Mouse (Mus musculus): ENCODE data around the gene Ing1. TPM values are rescaled to one million over a fixed set of nuclear protein-coding genes. Genes with fewer than 3 reads are reported as not detected.

Gene Ing1
- polyA plus RNA-seq, 1 experiment from 2014 or later: 53.7 TPM

DNA sequence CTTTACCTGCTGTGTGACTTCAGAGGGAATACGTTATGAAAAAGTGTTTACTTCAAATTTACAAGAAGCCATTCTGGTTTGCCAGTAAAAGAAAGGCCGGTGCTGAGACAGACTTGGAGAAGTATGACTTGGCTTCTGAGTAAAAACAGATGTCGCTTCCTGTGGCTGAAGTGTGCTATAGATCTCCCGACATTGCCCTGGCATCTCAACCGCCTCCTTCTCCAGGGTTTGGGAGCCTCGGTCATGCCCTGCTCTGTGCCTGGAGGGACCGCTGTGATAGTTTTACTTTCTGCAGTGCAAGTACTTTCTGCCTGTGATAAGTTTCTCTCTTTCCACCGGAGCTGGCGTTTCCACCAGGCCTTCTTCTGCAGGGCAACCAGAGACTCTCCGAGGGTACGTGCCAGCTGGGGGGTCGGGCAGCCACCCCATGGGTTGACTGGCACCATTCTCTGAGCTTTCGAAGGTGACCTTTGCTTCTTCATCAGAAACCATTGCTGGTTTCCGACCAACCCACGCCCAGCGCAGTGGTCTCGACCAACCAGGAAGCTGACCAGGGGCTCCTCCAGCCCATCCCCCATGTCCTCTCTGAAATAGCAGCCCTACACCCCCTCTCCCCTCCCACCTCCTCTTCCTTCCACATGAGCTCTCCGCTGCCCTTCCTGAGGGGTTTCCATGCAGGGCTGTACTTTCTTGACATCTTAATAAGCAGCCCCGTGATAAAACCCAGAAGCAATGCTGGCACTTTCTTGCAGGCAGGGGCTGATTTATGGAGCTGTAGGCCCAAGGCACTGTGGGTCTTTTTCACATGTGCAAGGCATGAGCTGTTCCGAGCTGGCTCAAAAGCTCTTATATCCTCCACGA lies 30.4 kb downstream of the Ing1 start:
- ATAC-seq (ENCODE audit: insufficient number of reproducible peaks, low FRiP score, low TSS enrichment, low read depth): peak; percentile 92
- peaks cover 10% of the 10 kb centered on the region; the same call in 1 of the 2 replicates for H3K4me1 ChIP-seq (ENCODE audit: control insufficient read depth, insufficient read depth, low read length)
- H3K4me2 ChIP-seq (ENCODE audit: low read depth, severe bottlenecking): peak overlapping the region; percentile 38
- 0 out of 2 replicates have a peak overlapping the region, but pooled peaks have one; percentile 3 for H3K4me3 ChIP-seq (ENCODE audit: low read depth, low read length)
- H3K27ac ChIP-seq (replicated peaks; ENCODE audit: low read depth, low read length): peak overlapping the region; percentile 98
- H3K9me3 ChIP-seq (ENCODE audit: control insufficient read depth, low read length): no peaks in the 10 kb centered on the region
- peak overlapping the region; percentile 31 for H3K9ac ChIP-seq (ENCODE audit: low read length)
- H3K27me3 ChIP-seq (ENCODE audit: control insufficient read depth, insufficient read depth, low read length): no peaks in the 10 kb centered on the region
- DNase-seq (ENCODE audit: low spot score): peak; percentile 86
- 29% methylated on average over 21 of the region's 21 CpGs for WGBS
- H3K36me3 ChIP-seq (ENCODE audit: control insufficient read depth, insufficient read depth, low read length): no peaks in the 10 kb centered on the region

- ATAC-seq (ENCODE audit: insufficient number of reproducible peaks, low FRiP score, low TSS enrichment, low read depth) (peak; percentile 52; the same call in 1 of the 2 replicates), DNase-seq (ENCODE audit: low spot score) (no peak)
- H3K4me2 ChIP-seq (ENCODE audit: low read depth, severe bottlenecking): peak overlapping the region; percentile 5; the same call in 1 of the 2 replicates
- H3K36me3 ChIP-seq (ENCODE audit: control insufficient read depth, insufficient read depth, low read length): no peaks in the 10 kb centered on the region
- 8% methylated on average over 2 of the region's 2 CpGs for WGBS
- no peak overlapping the region for H3K4me3 ChIP-seq (ENCODE audit: low read depth, low read length)
- H3K27me3 ChIP-seq (ENCODE audit: control insufficient read depth, insufficient read depth, low read length): no peaks in the 10 kb centered on the region
- H3K27ac ChIP-seq (replicated peaks; ENCODE audit: low read depth, low read length): peak overlapping the region; percentile 98
- H3K4me1 ChIP-seq (ENCODE audit: control insufficient read depth, insufficient read depth, low read length): peaks cover 10% of the 10 kb centered on the region; the same call in 1 of the 2 replicates
- no peak overlapping the region for H3K9ac ChIP-seq (ENCODE audit: low read length)
- H3K9me3 ChIP-seq (ENCODE audit: control insufficient read depth, low read length): no peaks in the 10 kb centered on the region
Measured at GRCm38 (mm10) chr8:11586374-11586745, 31.0 kb downstream of the Ing1 start.

DNA sequence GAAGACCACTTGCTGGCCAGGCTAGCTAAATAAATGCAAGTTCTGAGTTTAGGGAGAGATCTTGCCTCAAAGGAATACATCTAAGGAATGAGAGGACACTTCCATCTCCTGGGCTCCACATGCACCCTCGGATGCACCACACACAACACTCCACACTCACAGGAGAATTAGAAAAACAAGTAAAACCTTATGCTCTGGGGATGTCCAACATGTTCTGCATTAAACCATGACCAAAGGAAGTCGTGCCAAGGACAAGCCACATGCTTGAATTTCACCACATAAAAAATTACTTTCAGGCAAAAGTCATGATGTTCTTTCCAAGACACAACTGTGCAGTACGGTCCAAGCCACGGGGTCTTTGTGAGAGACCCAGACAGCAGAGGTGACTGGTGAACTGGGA lies 36.5 kb downstream of the Ing1 start:
- ATAC-seq (ENCODE audit: insufficient number of reproducible peaks, low FRiP score, low TSS enrichment, low read depth) (no peak), DNase-seq (ENCODE audit: low spot score) (no peak)
- no peak overlapping the region for H3K9ac ChIP-seq (ENCODE audit: low read length)
- H3K4me3 ChIP-seq (ENCODE audit: low read depth, low read length): no peak overlapping the region
- no peaks in the 10 kb centered on the region; the same call in 1 of the 2 replicates for H3K4me1 ChIP-seq (ENCODE audit: control insufficient read depth, insufficient read depth, low read length)
- no peaks in the 10 kb centered on the region for H3K36me3 ChIP-seq (ENCODE audit: control insufficient read depth, insufficient read depth, low read length)
- no peak overlapping the region for H3K4me2 ChIP-seq (ENCODE audit: low read depth, severe bottlenecking)
- H3K27ac ChIP-seq (replicated peaks; ENCODE audit: low read depth, low read length): no peak overlapping the region
- no peaks in the 10 kb centered on the region for H3K9me3 ChIP-seq (ENCODE audit: control insufficient read depth, low read length)
- no peaks in the 10 kb centered on the region for H3K27me3 ChIP-seq (ENCODE audit: control insufficient read depth, insufficient read depth, low read length)
- WGBS: 80% methylated on average over 4 of the region's 4 CpGs

- Histone ChIP-seq H3K27ac (replicated peaks; ENCODE audit: low read depth, low read length) (no peak overlapping the region), H3K9me3 (ENCODE audit: control insufficient read depth, low read length) (no peaks in the 10 kb centered on the region), H3K4me2 (ENCODE audit: low read depth, severe bottlenecking) (no peak overlapping the region), H3K4me1 (ENCODE audit: control insufficient read depth, insufficient read depth, low read length) (no peaks in the 10 kb centered on the region; the same call in 1 of the 2 replicates), H3K9ac (ENCODE audit: low read length) (no peak overlapping the region), H3K36me3 (ENCODE audit: control insufficient read depth, insufficient read depth, low read length) (no peaks in the 10 kb centered on the region), H3K27me3 (ENCODE audit: control insufficient read depth, insufficient read depth, low read length) (no peaks in the 10 kb centered on the region), H3K4me3 (ENCODE audit: low read depth, low read length) (no peak overlapping the region)
- DNase-seq (ENCODE audit: low spot score) (no peak), ATAC-seq (ENCODE audit: insufficient number of reproducible peaks, low FRiP score, low TSS enrichment, low read depth) (no peak)
- 42% methylated on average over 13 of the region's 13 CpGs for WGBS
Measured at GRCm38 (mm10) chr8:11592296-11592695, 36.9 kb downstream of the Ing1 start.

DNA sequence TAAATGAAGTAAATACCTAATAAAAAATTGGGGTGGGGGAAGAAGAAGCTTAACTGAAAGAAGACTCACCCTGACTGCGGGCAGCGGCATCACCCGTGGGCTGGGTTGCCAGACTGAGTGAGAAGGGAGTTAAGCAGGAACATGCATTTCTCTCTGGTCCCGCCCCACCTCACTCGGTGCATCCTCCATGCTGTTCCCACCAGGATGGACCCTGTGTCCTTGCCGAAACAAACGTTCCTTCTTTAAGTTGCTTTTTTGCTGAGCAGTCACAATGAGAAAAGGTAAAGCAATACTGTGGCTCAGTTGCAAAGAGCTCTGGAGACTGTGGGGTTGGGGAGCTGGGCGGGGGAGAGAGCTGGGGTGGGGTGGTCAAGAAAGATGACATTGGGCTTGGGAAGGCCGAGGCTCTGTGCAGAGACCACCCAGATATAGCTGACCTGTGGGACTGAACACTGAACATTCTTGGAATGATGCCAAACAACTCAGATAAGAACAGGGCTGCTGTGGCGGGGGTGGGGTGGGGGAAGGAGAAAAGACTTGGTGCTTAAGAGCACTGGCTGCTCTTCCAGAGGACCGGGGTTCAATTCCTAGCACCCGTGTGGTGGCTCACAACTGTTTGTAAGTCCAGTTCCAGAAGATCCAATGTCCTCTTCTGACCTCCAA lies 38.0 kb downstream of the Ing1 start:
- no peak overlapping the region for H3K27ac ChIP-seq (replicated peaks; ENCODE audit: low read depth, low read length)
- no peak for ATAC-seq (ENCODE audit: insufficient number of reproducible peaks, low FRiP score, low TSS enrichment, low read depth)

DNA sequence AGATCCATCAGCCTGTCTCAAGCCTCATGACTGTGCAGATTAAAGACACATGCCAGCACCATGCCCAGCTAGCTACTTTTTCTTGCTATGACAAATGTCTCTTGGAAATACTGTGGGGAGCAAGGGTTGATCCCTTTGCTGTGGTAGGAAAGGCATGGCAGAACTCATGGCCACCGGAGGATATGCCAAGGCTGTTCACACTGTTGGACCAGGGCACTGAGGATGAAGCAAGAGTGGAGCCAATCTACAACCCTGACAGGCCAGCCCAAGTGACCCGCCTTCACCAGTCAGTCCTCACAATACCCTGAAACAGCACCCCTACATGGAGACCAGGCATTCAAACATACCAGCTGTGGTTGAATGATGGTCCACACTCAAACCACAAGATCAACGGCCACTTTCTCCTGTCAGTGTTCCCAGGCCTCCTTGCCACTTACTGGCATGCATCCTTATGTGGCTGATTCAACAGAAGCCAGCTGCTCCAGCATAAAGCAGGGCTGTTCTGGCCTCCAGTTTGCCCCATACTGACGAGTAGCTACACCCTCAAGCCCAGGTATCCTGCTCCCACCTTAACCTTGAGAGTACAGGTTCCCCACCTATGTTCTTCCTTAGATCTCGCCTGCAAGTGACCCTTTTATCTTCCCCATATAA lies 45.1 kb downstream of the Ing1 start:
- Histone ChIP-seq H3K4me2 (ENCODE audit: low read depth, severe bottlenecking) (no peak overlapping the region), H3K36me3 (ENCODE audit: control insufficient read depth, insufficient read depth, low read length) (no peaks in the 10 kb centered on the region), H3K4me3 (ENCODE audit: low read depth, low read length) (no peak overlapping the region), H3K9ac (ENCODE audit: low read length) (no peak overlapping the region), H3K9me3 (ENCODE audit: control insufficient read depth, low read length) (no peaks in the 10 kb centered on the region), H3K4me1 (ENCODE audit: control insufficient read depth, insufficient read depth, low read length) (no peaks in the 10 kb centered on the region), H3K27me3 (ENCODE audit: control insufficient read depth, insufficient read depth, low read length) (no peaks in the 10 kb centered on the region), H3K27ac (replicated peaks; ENCODE audit: low read depth, low read length) (no peak overlapping the region)
- 88% methylated on average over 5 of the region's 5 CpGs for WGBS
- DNase-seq (ENCODE audit: low spot score) (no peak), ATAC-seq (ENCODE audit: insufficient number of reproducible peaks, low FRiP score, low TSS enrichment, low read depth) (no peak)

More for the DNA sequence above, 38.0 kb downstream of the Ing1 start:
- H3K4me1 ChIP-seq (ENCODE audit: control insufficient read depth, insufficient read depth, low read length): no peaks in the 10 kb centered on the region
- H3K9ac ChIP-seq (ENCODE audit: low read length): no peak overlapping the region
- H3K4me2 ChIP-seq (ENCODE audit: low read depth, severe bottlenecking): no peak overlapping the region
- H3K4me3 ChIP-seq (ENCODE audit: low read depth, low read length): no peak overlapping the region
- DNase-seq (ENCODE audit: low spot score): no peak
- WGBS: 80% methylated on average over 12 of the region's 12 CpGs
- H3K9me3 ChIP-seq (ENCODE audit: control insufficient read depth, low read length): no peaks in the 10 kb centered on the region
- no peaks in the 10 kb centered on the region for H3K36me3 ChIP-seq (ENCODE audit: control insufficient read depth, insufficient read depth, low read length)
- no peaks in the 10 kb centered on the region for H3K27me3 ChIP-seq (ENCODE audit: control insufficient read depth, insufficient read depth, low read length)

- Histone ChIP-seq H3K27me3 (ENCODE audit: control insufficient read depth, insufficient read depth, low read length) (no peaks in the 10 kb centered on the region), H3K27ac (replicated peaks; ENCODE audit: low read depth, low read length) (no peak overlapping the region), H3K4me1 (ENCODE audit: control insufficient read depth, insufficient read depth, low read length) (no peaks in the 10 kb centered on the region), H3K4me3 (ENCODE audit: low read depth, low read length) (no peak overlapping the region), H3K4me2 (ENCODE audit: low read depth, severe bottlenecking) (no peak overlapping the region), H3K36me3 (ENCODE audit: control insufficient read depth, insufficient read depth, low read length) (no peaks in the 10 kb centered on the region), H3K9me3 (ENCODE audit: control insufficient read depth, low read length) (no peaks in the 10 kb centered on the region), H3K9ac (ENCODE audit: low read length) (no peak overlapping the region)
- DNase-seq (ENCODE audit: low spot score) (peak; percentile 88), ATAC-seq (ENCODE audit: insufficient number of reproducible peaks, low FRiP score, low TSS enrichment, low read depth) (0 out of 2 replicates have a peak, but pooled peaks have one; percentile 60)
- WGBS: 41% methylated on average over 14 of the region's 14 CpGs
Measured at GRCm38 (mm10) chr8:11602006-11602680, 46.8 kb downstream of the Ing1 start.

- no peak overlapping the region for H3K27ac ChIP-seq (replicated peaks; ENCODE audit: low read depth, low read length)
- H3K36me3 ChIP-seq (ENCODE audit: control insufficient read depth, insufficient read depth, low read length): peaks cover 31% of the 10 kb centered on the region
- ATAC-seq (ENCODE audit: insufficient number of reproducible peaks, low FRiP score, low TSS enrichment, low read depth) (no peak), DNase-seq (ENCODE audit: low spot score) (no peak)
- no peaks in the 10 kb centered on the region for H3K4me1 ChIP-seq (ENCODE audit: control insufficient read depth, insufficient read depth, low read length)
- no peaks in the 10 kb centered on the region for H3K27me3 ChIP-seq (ENCODE audit: control insufficient read depth, insufficient read depth, low read length)
- H3K4me3 ChIP-seq (ENCODE audit: low read depth, low read length): no peak overlapping the region
- H3K9ac ChIP-seq (ENCODE audit: low read length): no peak overlapping the region
- no peak overlapping the region for H3K4me2 ChIP-seq (ENCODE audit: low read depth, severe bottlenecking)
- WGBS: 96% methylated on average over 9 of the region's 9 CpGs
- H3K9me3 ChIP-seq (ENCODE audit: control insufficient read depth, low read length): no peaks in the 10 kb centered on the region; the same call in 1 of the 2 replicates
Measured at GRCm38 (mm10) chr8:11608848-11609247, 53.5 kb downstream of the Ing1 start.

Data from limb, embryonic 11.5 days (tissue).